Mouse (Mus musculus): ENCODE measurements around the gene Cd300c. TPM values are rescaled to one million over a fixed set of nuclear protein-coding genes. Genes with fewer than 3 reads are reported as not detected.
"Not testable (repeated sequence)": the region's sequence is repeated elsewhere in the genome, so short reads cannot be mapped to it uniquely, and the experiment has no call there.

Cd300c gene
- polyA plus RNA-seq (2014; fragmentation: Nextera tagmentation; extraction: Ambion mirVana), result not detected in 2 replicates

GRCm38 (mm10) chr11:114968752-114969207 lies at the start of gene Cd300c:
TSS of gene Cd300c (minus strand) at chr11:114969157.
- H3K4me3 ChIP-seq (ENCODE audit: low read length), result no peak within 1 kb of the TSS
- H3K4me1 ChIP-seq (ENCODE audit: control insufficient read depth, insufficient read depth, low read length), result no peaks in the 10 kb centered on the region
- H3K9ac ChIP-seq (ENCODE audit: low read depth, low read length), result no peak within 1 kb of the TSS
- peaks cover 3% of the 10 kb centered on the region; the same call in 1 of the 2 replicates for H3K9me3 ChIP-seq (ENCODE audit: control insufficient read depth, low read length)
- H3K36me3 ChIP-seq (ENCODE audit: control insufficient read depth, insufficient read depth, low read length), result no peaks in the 10 kb centered on the region
- no peak for ATAC-seq (ENCODE audit: low FRiP score, low TSS enrichment)
- H3K27me3 ChIP-seq (ENCODE audit: control insufficient read depth, insufficient read depth, low read length), result no peaks in the 10 kb centered on the region
- H3K27ac ChIP-seq (ENCODE audit: low read depth, low read length), result no peak within 1 kb of the TSS
- H3K4me2 ChIP-seq (replicated peaks; ENCODE audit: low read depth, low read length), result no peak within 1 kb of the TSS
- WGBS, result 66% methylated on average over 9 of the region's 9 CpGs

GRCm38 (mm10) chr11:115016093-115016492 lies 47.1 kb upstream of the Cd300c start, which contains the start of gene Cd300ld2:
TSS of gene Cd300ld2 (minus strand) at chr11:115016193.
- H3K4me3 ChIP-seq (ENCODE audit: low read length); ATAC-seq (ENCODE audit: low FRiP score, low TSS enrichment); H3K9me3 ChIP-seq (ENCODE audit: control insufficient read depth, low read length); H3K27ac ChIP-seq (ENCODE audit: low read depth, low read length); H3K9ac ChIP-seq (ENCODE audit: low read depth, low read length); H3K36me3 ChIP-seq (ENCODE audit: control insufficient read depth, insufficient read depth, low read length); H3K4me2 ChIP-seq (replicated peaks; ENCODE audit: low read depth, low read length); H3K4me1 ChIP-seq (ENCODE audit: control insufficient read depth, insufficient read depth, low read length); H3K27me3 ChIP-seq (ENCODE audit: control insufficient read depth, insufficient read depth, low read length): not testable (repeated sequence)
- WGBS, result no CpG with 5 or more reads among the region's 7 CpGs

- Histone ChIP-seq H3K9ac (ENCODE audit: low read depth, low read length) (no peak overlapping the region), H3K36me3 (ENCODE audit: control insufficient read depth, insufficient read depth, low read length) (no peaks in the 10 kb centered on the region), H3K4me3 (ENCODE audit: low read length) (no peak overlapping the region), H3K27me3 (ENCODE audit: control insufficient read depth, insufficient read depth, low read length) (no peaks in the 10 kb centered on the region), H3K9me3 (ENCODE audit: control insufficient read depth, low read length) (no peaks in the 10 kb centered on the region), H3K4me1 (ENCODE audit: control insufficient read depth, insufficient read depth, low read length) (no peaks in the 10 kb centered on the region), H3K4me2 (replicated peaks; ENCODE audit: low read depth, low read length) (no peak overlapping the region), H3K27ac (ENCODE audit: low read depth, low read length) (no peak overlapping the region)
- ATAC-seq (ENCODE audit: low FRiP score, low TSS enrichment), result no peak
- 84% methylated on average over 5 of the region's 5 CpGs for WGBS
Measured at GRCm38 (mm10) chr11:115004070-115004469, 35.1 kb upstream of the Cd300c start.

GRCm38 (mm10) chr11:115001474-115002040 lies 32.6 kb upstream of the Cd300c start, which contains the start of gene Cd300c2:
TSS of gene Cd300c2 (minus strand) at chr11:115001880.
- WGBS, result 78% methylated on average over 7 of the region's 7 CpGs
- no peaks in the 10 kb centered on the region for H3K36me3 ChIP-seq (ENCODE audit: control insufficient read depth, insufficient read depth, low read length)
- H3K9me3 ChIP-seq (ENCODE audit: control insufficient read depth, low read length), result no peaks in the 10 kb centered on the region
- H3K27me3 ChIP-seq (ENCODE audit: control insufficient read depth, insufficient read depth, low read length), result no peaks in the 10 kb centered on the region
- H3K9ac ChIP-seq (ENCODE audit: low read depth, low read length), result no peak within 1 kb of the TSS
- no peaks in the 10 kb centered on the region for H3K4me1 ChIP-seq (ENCODE audit: control insufficient read depth, insufficient read depth, low read length)
- no peak within 1 kb of the TSS for H3K4me2 ChIP-seq (replicated peaks; ENCODE audit: low read depth, low read length)
- no peak within 1 kb of the TSS for H3K27ac ChIP-seq (ENCODE audit: low read depth, low read length)
- ATAC-seq (ENCODE audit: low FRiP score, low TSS enrichment), result no peak
- no peak within 1 kb of the TSS for H3K4me3 ChIP-seq (ENCODE audit: low read length)

GRCm38 (mm10) chr11:114989793-114990192 lies 20.8 kb upstream of the Cd300c start, which contains the start of gene Cd300ld:
TSS of gene Cd300ld (minus strand) at chr11:114989922.
- H3K9me3 ChIP-seq (ENCODE audit: control insufficient read depth, low read length), result no peaks in the 10 kb centered on the region
- no peak within 1 kb of the TSS for H3K4me2 ChIP-seq (replicated peaks; ENCODE audit: low read depth, low read length)
- ATAC-seq (ENCODE audit: low FRiP score, low TSS enrichment), result no peak
- no peaks in the 10 kb centered on the region for H3K36me3 ChIP-seq (ENCODE audit: control insufficient read depth, insufficient read depth, low read length)
- H3K27me3 ChIP-seq (ENCODE audit: control insufficient read depth, insufficient read depth, low read length), result no peaks in the 10 kb centered on the region
- H3K27ac ChIP-seq (ENCODE audit: low read depth, low read length), result no peak within 1 kb of the TSS
- WGBS, result 78% methylated on average over 4 of the region's 4 CpGs
- no peak within 1 kb of the TSS for H3K4me3 ChIP-seq (ENCODE audit: low read length)
- no peaks in the 10 kb centered on the region for H3K4me1 ChIP-seq (ENCODE audit: control insufficient read depth, insufficient read depth, low read length)
- no peak within 1 kb of the TSS for H3K9ac ChIP-seq (ENCODE audit: low read depth, low read length)

- Histone ChIP-seq H3K4me3 (ENCODE audit: low read length) (no peak overlapping the region), H3K27me3 (ENCODE audit: control insufficient read depth, insufficient read depth, low read length) (no peaks in the 10 kb centered on the region), H3K4me2 (replicated peaks; ENCODE audit: low read depth, low read length) (no peak overlapping the region), H3K27ac (ENCODE audit: low read depth, low read length) (no peak overlapping the region), H3K9me3 (ENCODE audit: control insufficient read depth, low read length) (peaks cover 15% of the 10 kb centered on the region; the same call in 1 of the 2 replicates), H3K9ac (ENCODE audit: low read depth, low read length) (no peak overlapping the region), H3K4me1 (ENCODE audit: control insufficient read depth, insufficient read depth, low read length) (no peaks in the 10 kb centered on the region), H3K36me3 (ENCODE audit: control insufficient read depth, insufficient read depth, low read length) (no peaks in the 10 kb centered on the region)
- ATAC-seq (ENCODE audit: low FRiP score, low TSS enrichment), result no peak
- 82% methylated on average over 4 of the region's 4 CpGs for WGBS
Measured at GRCm38 (mm10) chr11:114981866-114982265, 12.9 kb upstream of the Cd300c start.

GRCm38 (mm10) chr11:114972726-114973125 lies 3.8 kb upstream of the Cd300c start:
- H3K4me2 ChIP-seq (replicated peaks; ENCODE audit: low read depth, low read length), result no peak overlapping the region
- H3K4me1 ChIP-seq (ENCODE audit: control insufficient read depth, insufficient read depth, low read length), result no peaks in the 10 kb centered on the region
- no peak overlapping the region for H3K9ac ChIP-seq (ENCODE audit: low read depth, low read length)
- no peak overlapping the region for H3K27ac ChIP-seq (ENCODE audit: low read depth, low read length)
- H3K36me3 ChIP-seq (ENCODE audit: control insufficient read depth, insufficient read depth, low read length), result no peaks in the 10 kb centered on the region
- H3K4me3 ChIP-seq (ENCODE audit: low read length), result no peak overlapping the region
- WGBS, result 87% methylated on average over 10 of the region's 10 CpGs
- H3K9me3 ChIP-seq (ENCODE audit: control insufficient read depth, low read length), result peaks cover 9% of the 10 kb centered on the region; the same call in 1 of the 2 replicates
- no peaks in the 10 kb centered on the region for H3K27me3 ChIP-seq (ENCODE audit: control insufficient read depth, insufficient read depth, low read length)
- ATAC-seq (ENCODE audit: low FRiP score, low TSS enrichment), result no peak

GRCm38 (mm10) chr11:114965182-114965828 lies 3.7 kb downstream of the Cd300c start:
- H3K4me2 ChIP-seq (replicated peaks; ENCODE audit: low read depth, low read length), result no peak overlapping the region
- H3K4me1 ChIP-seq (ENCODE audit: control insufficient read depth, insufficient read depth, low read length), result no peaks in the 10 kb centered on the region
- H3K27ac ChIP-seq (ENCODE audit: low read depth, low read length), result no peak overlapping the region
- H3K9ac ChIP-seq (ENCODE audit: low read depth, low read length), result no peak overlapping the region
- no peaks in the 10 kb centered on the region for H3K27me3 ChIP-seq (ENCODE audit: control insufficient read depth, insufficient read depth, low read length)
- no peak for ATAC-seq (ENCODE audit: low FRiP score, low TSS enrichment)
- 56% methylated on average over 3 of the region's 3 CpGs for WGBS
- no peaks in the 10 kb centered on the region for H3K36me3 ChIP-seq (ENCODE audit: control insufficient read depth, insufficient read depth, low read length)
- H3K9me3 ChIP-seq (ENCODE audit: control insufficient read depth, low read length), result no peaks in the 10 kb centered on the region
- no peak overlapping the region for H3K4me3 ChIP-seq (ENCODE audit: low read length)

- H3K36me3 ChIP-seq (ENCODE audit: control insufficient read depth, insufficient read depth, low read length), result no peaks in the 10 kb centered on the region
- WGBS, result 67% methylated on average over 1 of the region's 1 CpGs
- no peaks in the 10 kb centered on the region for H3K9me3 ChIP-seq (ENCODE audit: control insufficient read depth, low read length)
- H3K27ac ChIP-seq (ENCODE audit: low read depth, low read length), result no peak overlapping the region
- no peaks in the 10 kb centered on the region for H3K4me1 ChIP-seq (ENCODE audit: control insufficient read depth, insufficient read depth, low read length)
- H3K4me2 ChIP-seq (replicated peaks; ENCODE audit: low read depth, low read length), result no peak overlapping the region
- ATAC-seq (ENCODE audit: low FRiP score, low TSS enrichment), result no peak
- H3K27me3 ChIP-seq (ENCODE audit: control insufficient read depth, insufficient read depth, low read length), result no peaks in the 10 kb centered on the region
- H3K9ac ChIP-seq (ENCODE audit: low read depth, low read length), result no peak overlapping the region
- H3K4me3 ChIP-seq (ENCODE audit: low read length), result no peak overlapping the region
Measured at GRCm38 (mm10) chr11:114960369-114960768, 8.6 kb downstream of the Cd300c start.
